Mouse (Mus musculus) kidney, embryonic 15.5 days (tissue): ENCODE results near the gene Tmem174. TPM values are rescaled to one million over a fixed set of nuclear protein-coding genes. Genes with fewer than 3 reads are reported as not detected.

Source experiments
- ATAC-seq: fragments of 200-750 bp; cut with Nextera tagmentation; replicated peaks from 2 replicates; pipeline ENCODE4 v1.8.0; 2017; ENCODE audit warnings: moderate TSS enrichment; ENCODE audit not compliant: low FRiP score
- H3K27ac ChIP-seq: fragments of 300-500 bp; sonication (generic); 2 replicates; pipeline ENCODE4 v1.5.1; 2015; ENCODE audit warnings: mild to moderate bottlenecking, inconsistent platforms
- H3K27me3 ChIP-seq: fragments of 300-500 bp; sonication (generic); 2 replicates; pipeline ENCODE4 v1.6.1; 2015; ENCODE audit warnings: inconsistent platforms
- H3K36me3 ChIP-seq: fragments of 300-500 bp; sonication (generic); 2 replicates; pipeline ENCODE4 v1.6.1; 2015; ENCODE audit warnings: inconsistent platforms
- H3K4me1 ChIP-seq: fragments of 300-500 bp; sonication (generic); 2 replicates; pipeline ENCODE4 v1.6.1; 2015; ENCODE audit warnings: inconsistent platforms
- H3K4me2 ChIP-seq: fragments of 300-500 bp; sonication (generic); 2 replicates; pipeline ENCODE4 v1.6.1; 2015; ENCODE audit warnings: moderate library complexity, mild to moderate bottlenecking, inconsistent platforms
- H3K4me3 ChIP-seq: fragments of 300-500 bp; sonication (generic); replicated peaks from 2 replicates; pipeline ENCODE4 v1.5.1; 2015; ENCODE audit warnings: mild to moderate bottlenecking, inconsistent platforms
- H3K9ac ChIP-seq: fragments of 300-500 bp; sonication (generic); 2 replicates; pipeline ENCODE4 v1.6.1; 2015; ENCODE audit warnings: mild to moderate bottlenecking, inconsistent platforms
- H3K9me3 ChIP-seq: fragments of 300-500 bp; sonication (generic); replicated peaks from 2 replicates; pipeline ENCODE4 v1.6.1; 2016; ENCODE audit warnings: inconsistent platforms
- WGBS: fragments of 180-500 bp; shearing (Covaris S2); methylation state at CpG from one replicate; pipeline ENCODE4 v1.1.7; 2015; ENCODE audit warnings: mixed read lengths; 5-methylcytosine and 5-hydroxymethylcytosine counted together
- polyA plus RNA-seq: library from polyadenylated mRNA; unstranded; fragments of >200 nt; fragmentation: Nextera tagmentation; extraction: Ambion mirVana; gene quantifications from 2 replicates; pipeline ENCODE4 v1.2.1, GENCODE M21; 2015

Tmem174 gene
- polyA plus RNA-seq, 1 experiment from 2014 or later, result 22.4 TPM

DNA sequence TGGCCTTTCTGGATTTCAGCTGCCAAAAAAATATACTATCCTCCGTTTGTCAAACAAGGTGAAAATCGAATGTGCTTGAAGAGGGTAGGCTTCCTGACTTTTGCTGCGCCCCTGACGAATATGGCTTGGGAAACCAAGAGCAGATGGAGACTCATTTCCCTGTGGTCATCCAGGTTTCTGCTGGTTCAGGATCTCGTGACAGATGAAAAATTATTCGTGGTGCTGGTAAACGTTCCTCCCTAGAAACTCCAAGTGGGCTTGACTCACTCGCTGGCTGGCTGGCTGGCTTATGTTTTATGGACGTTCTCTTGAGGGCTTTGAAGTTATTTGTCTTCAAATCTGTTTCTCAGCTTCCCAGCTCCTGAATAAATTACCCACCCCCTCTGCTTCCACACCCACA lies 47.6 kb downstream of the Tmem174 start:
- Histone ChIP-seq H3K27ac (peak overlapping the region; percentile 71), H3K4me1 (peaks cover 71% of the 10 kb centered on the region), H3K9ac (peak overlapping the region; percentile 40), H3K27me3 (peaks cover 48% of the 10 kb centered on the region), H3K4me2 (peak overlapping the region; percentile 75), H3K36me3 (no peaks in the 10 kb centered on the region), H3K9me3 (no peaks in the 10 kb centered on the region), H3K4me3 (peak overlapping the region; percentile 47)
- no peak for ATAC-seq
- WGBS, result 18% methylated on average over 9 of the region's 9 CpGs

DNA sequence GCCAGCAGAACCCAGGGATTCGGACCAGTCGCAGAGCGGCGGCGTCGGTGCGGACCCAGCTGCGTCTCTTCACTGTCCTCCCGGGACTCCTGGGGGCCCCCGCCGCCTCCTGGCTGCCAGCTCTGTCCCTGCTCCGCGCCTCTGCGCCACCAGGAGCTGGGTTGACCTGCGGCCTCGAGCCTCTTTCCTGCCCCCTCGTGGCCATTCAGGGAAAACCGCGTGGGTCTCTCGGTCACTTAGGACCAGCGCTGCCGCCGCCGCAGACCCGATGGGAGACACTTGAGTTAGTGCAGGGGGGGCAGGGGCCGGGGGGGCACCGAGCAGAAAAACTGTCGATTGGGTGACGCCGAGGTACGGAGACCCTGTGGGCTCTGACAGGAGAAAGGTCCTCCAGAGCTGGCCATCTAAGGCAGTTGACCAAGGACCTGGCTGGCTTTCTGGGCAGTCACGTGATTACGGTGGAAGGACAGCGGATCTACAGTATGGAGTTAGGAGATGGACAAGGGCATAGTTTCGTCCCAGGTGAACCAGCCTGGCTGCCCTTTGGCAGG lies 48.2 kb downstream of the Tmem174 start:
- WGBS, result 2% methylated on average over 35 of the region's 35 CpGs
- H3K27ac ChIP-seq, result peak overlapping the region; percentile 54
- ATAC-seq, result peak; percentile 78

DNA sequence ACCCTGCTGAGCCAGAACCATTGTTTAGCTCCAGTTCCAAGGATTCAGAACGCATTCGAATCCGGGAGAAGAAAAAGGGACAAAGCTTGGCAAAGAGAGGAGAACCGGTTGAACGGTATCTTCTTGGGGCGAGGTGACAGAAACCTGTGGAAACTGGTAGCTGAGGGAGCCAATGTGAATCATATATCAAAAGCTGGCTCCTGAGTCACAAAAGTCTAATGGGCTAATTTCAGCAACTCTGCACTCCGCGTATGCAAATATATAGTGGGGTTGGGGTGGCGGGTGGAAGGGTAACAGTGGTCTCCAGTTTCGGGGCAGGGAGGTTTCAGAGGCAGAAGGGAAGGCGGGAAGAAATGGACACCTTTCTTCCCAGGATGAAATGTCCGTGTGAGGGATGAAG lies 48.7 kb downstream of the Tmem174 start:
- H3K4me1 ChIP-seq, result peaks cover 62% of the 10 kb centered on the region
- ATAC-seq, result no peak
- peak overlapping the region; percentile 75 for H3K4me2 ChIP-seq
- H3K27ac ChIP-seq, result peak overlapping the region; percentile 54
- H3K9ac ChIP-seq, result peak overlapping the region; percentile 40
- H3K27me3 ChIP-seq, result peaks cover 59% of the 10 kb centered on the region
- H3K4me3 ChIP-seq, result peak overlapping the region; percentile 47
- H3K36me3 ChIP-seq, result no peaks in the 10 kb centered on the region
- H3K9me3 ChIP-seq, result no peaks in the 10 kb centered on the region
- 7% methylated on average over 12 of the region's 12 CpGs for WGBS

More for the DNA sequence above, 48.2 kb downstream of the Tmem174 start:
- peaks cover 54% of the 10 kb centered on the region for H3K27me3 ChIP-seq
- H3K4me1 ChIP-seq, result peaks cover 65% of the 10 kb centered on the region
- H3K4me3 ChIP-seq, result peak overlapping the region; percentile 47
- no peaks in the 10 kb centered on the region for H3K36me3 ChIP-seq
- peak overlapping the region; percentile 75 for H3K4me2 ChIP-seq
- H3K9me3 ChIP-seq, result no peaks in the 10 kb centered on the region
- H3K9ac ChIP-seq, result peak overlapping the region; percentile 40

DNA sequence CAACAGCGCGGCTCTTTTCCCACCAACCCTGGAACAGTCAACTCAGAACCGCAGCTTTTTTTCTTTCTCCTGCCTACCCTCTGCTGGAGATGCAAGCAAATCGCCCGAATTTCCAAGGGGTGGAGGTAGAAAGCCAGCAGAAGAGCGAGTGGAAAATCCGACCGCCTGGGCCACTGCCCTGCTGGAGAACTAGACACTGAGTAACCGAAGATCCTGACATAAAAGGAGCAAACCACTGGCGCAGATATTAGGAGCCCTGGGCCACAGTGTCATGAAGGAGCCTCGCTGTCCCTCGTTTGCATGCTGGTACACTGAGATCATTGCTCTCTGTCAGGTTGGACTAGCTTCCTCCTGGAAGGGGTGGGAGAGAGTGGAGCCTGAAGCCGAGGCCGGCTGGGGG lies 49.6 kb downstream of the Tmem174 start:
- 0 out of 2 replicates have a peak overlapping the region, but pooled peaks have one; percentile 7 for H3K9ac ChIP-seq
- H3K27ac ChIP-seq, result peak overlapping the region; percentile 24; the same call in 1 of the 2 replicates
- 5% methylated on average over 14 of the region's 14 CpGs for WGBS
- peaks cover 54% of the 10 kb centered on the region for H3K4me1 ChIP-seq
- H3K4me3 ChIP-seq, result peak overlapping the region; percentile 17
- H3K9me3 ChIP-seq, result no peaks in the 10 kb centered on the region
- H3K27me3 ChIP-seq, result peaks cover 63% of the 10 kb centered on the region
- no peaks in the 10 kb centered on the region for H3K36me3 ChIP-seq
- ATAC-seq, result 0 out of 2 replicates have a peak, but pooled peaks have one; percentile 12
- peak overlapping the region; percentile 41 for H3K4me2 ChIP-seq

DNA sequence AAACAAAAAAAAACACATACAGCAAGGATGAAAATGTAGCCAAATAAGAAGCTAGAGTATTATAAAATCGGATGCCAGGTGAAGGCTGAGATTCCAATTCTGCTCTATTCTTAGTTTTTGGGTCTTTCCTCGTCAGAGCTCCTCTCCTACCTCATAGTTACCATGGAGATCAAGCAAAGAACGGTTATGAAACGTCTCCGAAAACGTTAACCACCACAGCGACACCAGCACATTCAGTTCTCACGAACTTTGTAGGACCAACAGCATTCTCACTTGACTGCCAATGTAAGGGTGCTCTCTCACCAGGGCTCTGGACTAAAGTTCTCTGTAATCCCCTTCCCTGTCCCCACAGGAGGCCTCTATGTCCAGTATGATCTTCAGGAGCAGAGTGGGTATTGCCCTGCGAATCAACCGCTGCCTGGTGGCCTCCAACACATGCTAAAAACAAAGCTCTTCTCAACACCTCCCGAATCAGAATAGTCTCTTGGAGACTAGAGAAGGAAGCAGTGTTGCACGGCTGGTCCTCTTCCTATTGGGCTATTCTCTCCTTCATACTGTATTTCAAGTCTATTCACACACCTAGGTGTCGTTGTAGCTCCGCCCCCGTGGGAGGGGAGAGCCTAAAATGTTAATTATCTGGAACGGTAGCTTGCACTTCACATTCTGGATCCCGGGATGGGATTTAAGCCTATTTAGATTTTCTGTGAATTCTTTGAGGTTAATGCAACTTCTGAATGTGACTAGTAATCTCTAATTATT lies 50.2 kb downstream of the Tmem174 start:
- peaks cover 69% of the 10 kb centered on the region for H3K27me3 ChIP-seq
- no peaks in the 10 kb centered on the region for H3K9me3 ChIP-seq
- H3K9ac ChIP-seq, result 0 out of 2 replicates have a peak overlapping the region, but pooled peaks have one; percentile 7
- H3K27ac ChIP-seq, result peak overlapping the region; percentile 24
- 24% methylated on average over 17 of the region's 17 CpGs for WGBS
- no peaks in the 10 kb centered on the region for H3K36me3 ChIP-seq
- peak overlapping the region; percentile 17; the same call in 1 of the 2 replicates for H3K4me3 ChIP-seq
- H3K4me1 ChIP-seq, result peaks cover 48% of the 10 kb centered on the region
- peak overlapping the region; percentile 41 for H3K4me2 ChIP-seq
- no peak for ATAC-seq

Other genes with a start within 250 kb of the Tmem174 start
- 1.1 and 2.6 TPM in 2 replicates for gene Gm10320, start 145.4 kb downstream of the Tmem174 start, polyA plus RNA-seq
- 6.5 and 8.0 TPM in 2 replicates for gene Tmem171, start 57.4 kb upstream of the Tmem174 start, polyA plus RNA-seq
- 41.6 and 42.8 TPM in 2 replicates for gene Fcho2, start 178.0 kb upstream of the Tmem174 start, polyA plus RNA-seq